Mouse (Mus musculus) B cell, adult 2 months (primary cell): ENCODE results near the gene Nxph4.
A peak's percentile ranks its signal among the peaks of the same experiment; 100 is the strongest.

Experiments used
- DNase-seq, 2 experiments: peaks; one replicate each; pipeline ENCODE4 v3.0.0; 2022

Gene Nxph4

GRCm38 (mm10) chr10:127534036-127534928 lies at the start of gene Nxph4:
TSS of gene Nxph4 (minus strand) at chr10:127534559.
- DNase-seq: no peak

- DNase-seq: no peak
These were observed 49.3 kb upstream of the Nxph4 start for GRCm38 (mm10) chr10:127583649-127584048.

- DNase-seq: no peak
These were observed 46.9 kb upstream of the Nxph4 start for GRCm38 (mm10) chr10:127581291-127581690.

- DNase-seq: no peak
These were observed 43.6 kb upstream of the Nxph4 start for GRCm38 (mm10) chr10:127577982-127578381.

GRCm38 (mm10) chr10:127577156-127577555 lies 42.8 kb upstream of the Nxph4 start:
- no peak for DNase-seq

- peak; percentile 62 to 65 for DNase-seq
These were observed 42.1 kb upstream of the Nxph4 start for GRCm38 (mm10) chr10:127576381-127576961.

- no peak for DNase-seq
These were observed 41.4 kb upstream of the Nxph4 start for GRCm38 (mm10) chr10:127575741-127576140.

GRCm38 (mm10) chr10:127572281-127572680 lies 37.9 kb upstream of the Nxph4 start:
- no peak for DNase-seq

- DNase-seq: no peak
These were observed 36.7 kb upstream of the Nxph4 start for GRCm38 (mm10) chr10:127570937-127571641.

GRCm38 (mm10) chr10:127570384-127570783 lies 36.0 kb upstream of the Nxph4 start:
- no peak for DNase-seq

- peak; percentile 82 to 83 for DNase-seq
These were observed 35.1 kb upstream of the Nxph4 start for GRCm38 (mm10) chr10:127569450-127569849.

GRCm38 (mm10) chr10:127566553-127567326 lies 32.4 kb upstream of the Nxph4 start:
- DNase-seq: no peak

GRCm38 (mm10) chr10:127564301-127564700 lies 29.9 kb upstream of the Nxph4 start:
- DNase-seq: no peak

- no peak for DNase-seq
These were observed 29.5 kb upstream of the Nxph4 start for GRCm38 (mm10) chr10:127563840-127564239.

GRCm38 (mm10) chr10:127561145-127561544 lies 26.8 kb upstream of the Nxph4 start:
- DNase-seq: no peak

GRCm38 (mm10) chr10:127557397-127557796 lies 23.0 kb upstream of the Nxph4 start:
- peak; percentile 28 to 30 for DNase-seq

GRCm38 (mm10) chr10:127555703-127556102 lies 21.3 kb upstream of the Nxph4 start:
- peak in 1 of 2 experiments; percentile 27 for DNase-seq

- DNase-seq: no peak
These were observed 15.5 kb upstream of the Nxph4 start for GRCm38 (mm10) chr10:127549892-127550291.

- no peak for DNase-seq
These were observed 13.9 kb upstream of the Nxph4 start for GRCm38 (mm10) chr10:127548236-127548635.

GRCm38 (mm10) chr10:127546505-127546904 lies 12.1 kb upstream of the Nxph4 start:
- DNase-seq: no peak

GRCm38 (mm10) chr10:127544375-127544774 lies 10.0 kb upstream of the Nxph4 start:
- DNase-seq: no peak

GRCm38 (mm10) chr10:127543916-127544315 lies 9.6 kb upstream of the Nxph4 start:
- DNase-seq: no peak

GRCm38 (mm10) chr10:127542720-127543119 lies 8.4 kb upstream of the Nxph4 start:
- no peak for DNase-seq
